Mouse (Mus musculus) cerebellum, adult 2 months (tissue): ENCODE results near the gene Chchd6.

ENCODE experiments used
- CTCF ChIP-seq: fragments of 200-500 bp; IDR thresholded peaks from 2 replicates; pipeline ENCODE4 v1.5.1; 2011; ENCODE audit warnings: low read depth, mild to moderate bottlenecking, control low read depth, low read length, moderate library complexity, borderline replicate concordance; ENCODE audit not compliant: insufficient read depth
- POLR2A ChIP-seq: fragments of 200-500 bp; IDR thresholded peaks from 2 replicates; pipeline ENCODE4 v1.6.1; 2011; ENCODE audit warnings: low read length, control low read depth, borderline replicate concordance; ENCODE audit not compliant: insufficient read depth

- TF ChIP-seq CTCF: no peak
- TF ChIP-seq POLR2A: no peak
Observed at GRCm38 (mm10) chr6:89614596-89615372, 19.3 kb upstream of the Chchd6 start.
